9 mouse cellular contexts compared by ENCODE assay signal in genomic region chr10:89461856-89462507, GRCm38 (mm10). TPM values are rescaled to one million over a fixed set of nuclear protein-coding genes. Genes with fewer than 3 reads are reported as not detected.
DNase-seq lines count a peak whose midpoint lies in the region; ATAC-seq and TF ChIP-seq lines count a peak whose summit lies in the region.
"Had no signal": no experiment of that assay in that cellular context is flagged by ENCODE, and none has a peak within 500 bp of the region (broad histone marks: within the 10 kb centered on the region; RNA-seq: fewer than 3 reads in every experiment).

No protein-coding gene starts in this region.

- peak; percentile 67 to 99 for TF ChIP-seq CTCF in CH12.LX (conservative IDR thresholded peaks at IDR 0.05 in 1 of 2, IDR thresholded peaks at IDR 0.05 in 1 of 2; ENCODE audit: low read depth in 2 of 2, low read length in 2 of 2)
- peak; percentile 95 for TF ChIP-seq CTCF in heart, postnatal 0 days (IDR thresholded peaks at IDR 0.05; ENCODE audit: low read depth)

- no peaks in the 10 kb centered on the region for H3K36me3 ChIP-seq in CH12.LX (replicated peaks in 1 of 2; ENCODE audit: control insufficient read depth in 1 of 2, insufficient read depth in 1 of 2, low read length in 1 of 2)
- no peaks in the 10 kb centered on the region for H3K36me3 ChIP-seq in forebrain, embryonic 12.5 days (replicated peaks)
- H3K36me3 ChIP-seq in heart, postnatal 0 days (replicated peaks; ENCODE audit: control insufficient read depth, insufficient read depth, low read length) = no peaks in the 10 kb centered on the region
- no peaks in the 10 kb centered on the region for H3K36me3 ChIP-seq in liver, embryonic 12.5 days
- no peaks in the 10 kb centered on the region for H3K36me3 ChIP-seq in stomach, embryonic 16.5 days (ENCODE audit: control insufficient read depth, insufficient read depth, low read length)

- ATAC-seq in forebrain, embryonic 12.5 days (ENCODE audit: low FRiP score) = peak; percentile 85
- peak; percentile 68; the same call in 1 of the 2 replicates for ATAC-seq in heart, postnatal 0 days (ENCODE audit: insufficient read depth, low read depth)
- ATAC-seq in liver, embryonic 12.5 days = peak; percentile 52
- ATAC-seq in stomach, embryonic 16.5 days (ENCODE audit: insufficient read depth, low FRiP score) = peak; percentile 63

- 16% methylated on average over 14 of the region's 14 CpGs for WGBS in forebrain, embryonic 12.5 days
- 21% methylated on average over 14 of the region's 14 CpGs for WGBS in heart, postnatal 0 days
- WGBS in liver, embryonic 12.5 days (ENCODE audit: insufficient replicate concordance) = 20% methylated on average over 14 of the region's 14 CpGs
- 14% methylated on average over 14 of the region's 14 CpGs for WGBS in stomach, embryonic 16.5 days

- TF ChIP-seq POLR2A in CH12.LX (IDR thresholded peaks at IDR 0.05; ENCODE audit: low read depth, low read length) = no peak

- 0 out of 4 replicates have a peak, but pooled peaks cover 0 to 2% of the 10 kb centered on the region in 2 experiments for H3K4me1 ChIP-seq in CH12.LX (ENCODE audit: control insufficient read depth in 1 of 2, insufficient read depth in 2 of 2)
- H3K4me1 ChIP-seq in forebrain, embryonic 12.5 days = no peaks in the 10 kb centered on the region
- H3K4me1 ChIP-seq in heart, postnatal 0 days (ENCODE audit: control insufficient read depth, insufficient read depth) = no peaks in the 10 kb centered on the region
- peaks cover 4% of the 10 kb centered on the region; the same call in 1 of the 2 replicates for H3K4me1 ChIP-seq in liver, embryonic 12.5 days
- peaks cover 2% of the 10 kb centered on the region; the same call in 1 of the 2 replicates for H3K4me1 ChIP-seq in stomach, embryonic 16.5 days (ENCODE audit: control insufficient read depth, insufficient read depth, low read length)

- H3K27me3 ChIP-seq in CH12.LX (replicated peaks) = no peaks in the 10 kb centered on the region
- H3K27me3 ChIP-seq in forebrain, embryonic 12.5 days = no peaks in the 10 kb centered on the region
- no peaks in the 10 kb centered on the region for H3K27me3 ChIP-seq in heart, postnatal 0 days (ENCODE audit: control insufficient read depth, insufficient read depth, low read length)
- no peaks in the 10 kb centered on the region for H3K27me3 ChIP-seq in liver, embryonic 12.5 days (replicated peaks)
- H3K27me3 ChIP-seq in stomach, embryonic 16.5 days (ENCODE audit: control insufficient read depth, insufficient read depth, low read length) = no peaks in the 10 kb centered on the region

- in situ Hi-C loops in CH12.LX (cut with MboI; ENCODE audit: low pct_ligation_motif_present, low pct_unique_long_range_greater_than_20kb, low sequenced_read_pairs) = loop anchor here (10.0 kb wide), 1 partner anchor 173 kb away; no protein-coding TSS in a partner anchor

- no peak for TF ChIP-seq EP300 in CH12.LX (IDR thresholded peaks at IDR 0.05; ENCODE audit: low read length)
- no peak for TF ChIP-seq EP300 in heart, postnatal 0 days (IDR thresholded peaks at IDR 0.05; ENCODE audit: low read depth)

- DNase-seq in CH12.LX (ENCODE audit: extremely low read depth) = peak; percentile 91
- peak; percentile 84 for DNase-seq in c-Kit-positive CD71-positive TER-119-positive erythroid progenitor cells, embryonic 14.5 days (ENCODE audit: low spot score)
- peak; percentile 88 for DNase-seq in heart, postnatal 0 days (ENCODE audit: low spot score)
- peak; percentile 63 to 86 for DNase-seq in kidney, postnatal 25 days
- peak; percentile 64 to 70 for DNase-seq in natural killer cell, adult 2 months (ENCODE audit: low spot score in 2 of 2)

- dilution Hi-C loops in CH12.LX (cut with MboI; ENCODE audit: extremely low pct_ligation_motif_present, extremely low pct_unique_long_range_greater_than_20kb, low sequenced_read_pairs) = no loop called here

- no peaks in the 10 kb centered on the region for H3K9me3 ChIP-seq in CH12.LX (replicated peaks; ENCODE audit: low read length)
- no peaks in the 10 kb centered on the region for H3K9me3 ChIP-seq in forebrain, embryonic 12.5 days
- H3K9me3 ChIP-seq in heart, postnatal 0 days (replicated peaks; ENCODE audit: control insufficient read depth, low read length) = no peaks in the 10 kb centered on the region
- no peaks in the 10 kb centered on the region for H3K9me3 ChIP-seq in liver, embryonic 12.5 days (replicated peaks)
- no peaks in the 10 kb centered on the region for H3K9me3 ChIP-seq in stomach, embryonic 16.5 days (replicated peaks; ENCODE audit: control insufficient read depth, low read length)

- H3K9ac ChIP-seq in CH12.LX (ENCODE audit: insufficient read depth, low read depth) = no peak overlapping the region
- no peak overlapping the region for H3K9ac ChIP-seq in forebrain, embryonic 12.5 days
- H3K9ac ChIP-seq in heart, postnatal 0 days (replicated peaks; ENCODE audit: low read depth, low read length) = no peak overlapping the region
- H3K9ac ChIP-seq in liver, embryonic 12.5 days = no peak overlapping the region
- H3K9ac ChIP-seq in stomach, embryonic 16.5 days (ENCODE audit: low read length) = no peak overlapping the region

- no peak overlapping the region for H3K4me3 ChIP-seq in CH12.LX (replicated peaks in 1 of 3; ENCODE audit: low read depth in 2 of 3, low read length in 2 of 3, poor library complexity in 1 of 3)
- H3K4me3 ChIP-seq in forebrain, embryonic 12.5 days (replicated peaks) = no peak overlapping the region
- H3K4me3 ChIP-seq in heart, postnatal 0 days (ENCODE audit: low read depth, low read length) = peak overlapping the region; percentile 23; the same call in 1 of the 2 replicates
- no peak overlapping the region for H3K4me3 ChIP-seq in liver, embryonic 12.5 days
- 0 out of 2 replicates have a peak overlapping the region, but pooled peaks have one; percentile 21 for H3K4me3 ChIP-seq in stomach, embryonic 16.5 days (replicated peaks; ENCODE audit: low read length)
- H3K4me3 ChIP-seq: erythroblast, embryonic 14.5 days had no signal

- H3K4me2 ChIP-seq in CH12.LX (ENCODE audit: insufficient read depth, low read depth, poor library complexity, severe bottlenecking) = peak overlapping the region; percentile 81; the same call in 1 of the 2 replicates
- peak overlapping the region; percentile 33; the same call in 1 of the 2 replicates for H3K4me2 ChIP-seq in forebrain, embryonic 12.5 days
- peak overlapping the region; percentile 39; the same call in 1 of the 2 replicates for H3K4me2 ChIP-seq in heart, postnatal 0 days (ENCODE audit: low read depth, low read length)
- peak overlapping the region; percentile 50 for H3K4me2 ChIP-seq in liver, embryonic 12.5 days
- peak overlapping the region; percentile 47 for H3K4me2 ChIP-seq in stomach, embryonic 16.5 days (ENCODE audit: low read depth, low read length)

- no peak overlapping the region for H3K27ac ChIP-seq in CH12.LX (ENCODE audit: insufficient read depth, low read depth)
- H3K27ac ChIP-seq in forebrain, embryonic 12.5 days = no peak overlapping the region
- H3K27ac ChIP-seq in heart, postnatal 0 days (ENCODE audit: low read depth) = no peak overlapping the region
- no peak overlapping the region for H3K27ac ChIP-seq in liver, embryonic 12.5 days
- no peak overlapping the region for H3K27ac ChIP-seq in stomach, embryonic 16.5 days (ENCODE audit: low read length)

- no peaks in the 10 kb centered on the region for H3K79me2 ChIP-seq in CH12.LX (replicated peaks; ENCODE audit: control insufficient read depth, extremely low read depth, insufficient read depth, poor library complexity, severe bottlenecking)

- peak; percentile 92 for TF ChIP-seq RAD21 in CH12.LX (IDR thresholded peaks at IDR 0.05; ENCODE audit: low read depth, low read length)

TF ChIP-seq in CH12.LX, 34 proteins besides CTCF, POLR2A, EP300 and RAD21 (continues in another document):
- TF ChIP-seq ZNF384 (IDR thresholded peaks at IDR 0.05; ENCODE audit: low read depth, low read length) (peak; percentile 46; the same call in 1 of the 2 replicates), JUND (conservative IDR thresholded peaks at IDR 0.05; ENCODE audit: low read depth, low read length) (peak; percentile 52; the same call in 1 of the 2 replicates), CHD1 (IDR thresholded peaks at IDR 0.05; ENCODE audit: low read depth, low read length) (no peak), MAX (IDR thresholded peaks at IDR 0.05; ENCODE audit: low read length) (no peak), IRF4 (IDR thresholded peaks at IDR 0.05; ENCODE audit: low read depth, low read length) (0 out of 2 replicates have a peak, but pooled peaks have one; percentile 37), KAT2A (IDR thresholded peaks at IDR 0.05; ENCODE audit: insufficient replicate concordance, low read length) (no peak), ZKSCAN1 (IDR thresholded peaks at IDR 0.05; ENCODE audit: borderline replicate concordance, low read depth, low read length) (no peak), RCOR1 (conservative IDR thresholded peaks at IDR 0.05; ENCODE audit: low read depth, low read length) (no peak), HCFC1 (IDR thresholded peaks at IDR 0.05; ENCODE audit: low read depth, low read length) (no peak), POLR2AphosphoS2 (IDR thresholded peaks at IDR 0.05; ENCODE audit: low read depth, low read length) (no peak), E2F4 (IDR thresholded peaks at IDR 0.05; ENCODE audit: insufficient replicate concordance, low read depth, low read length) (peak; percentile 61; the same call in 1 of the 2 replicates), NRF1 (IDR thresholded peaks at IDR 0.05; ENCODE audit: low read depth, low read length) (no peak), MAFK (IDR thresholded peaks at IDR 0.05; ENCODE audit: insufficient replicate concordance, low read length) (no peak), GABPA (IDR thresholded peaks at IDR 0.05; ENCODE audit: insufficient replicate concordance, low read depth, low read length) (no peak), ZC3H11A (IDR thresholded peaks at IDR 0.05; ENCODE audit: low read depth, low read length) (peak; percentile 75), SIN3A (IDR thresholded peaks at IDR 0.05; ENCODE audit: low read length) (no peak), TCF12 (IDR thresholded peaks at IDR 0.05; ENCODE audit: low read depth, low read length) (no peak), MAZ (IDR thresholded peaks at IDR 0.05; ENCODE audit: low read depth, low read length) (0 out of 2 replicates have a peak, but pooled peaks have one; percentile 30), USF1 (IDR thresholded peaks at IDR 0.05; ENCODE audit: low read depth, low read length) (no peak)

RNA-seq across cellular contexts. Expression of gene Gas2l3, which starts 18.2 kb away (rescaled TPM):
- total RNA-seq in CH12.LX (2012; rRNA removed) = 8.3 and 9.4 TPM in 2 replicates
- 10.7 and 12.2 TPM in 2 replicates for total RNA-seq in CH12.LX (2014; rRNA removed)
- polyA plus RNA-seq in CH12.LX (2012; ENCODE audit: insufficient read length, low read depth) = 7.3 and 8.8 TPM in 2 replicates
- 16.8 and 21.9 TPM in 2 replicates for polyA plus RNA-seq in forebrain, embryonic 12.5 days (2016; fragmentation: Nextera tagmentation; extraction: Ambion mirVana)
- 19.7 and 29.3 TPM in 2 replicates for total RNA-seq in heart, postnatal 0 days (2014; rRNA removed; ENCODE audit: low replicate concordance)
- polyA plus RNA-seq in heart, postnatal 0 days (2015; fragmentation: Nextera tagmentation; extraction: Ambion mirVana) = 7.8 and 8.0 TPM in 2 replicates
- polyA plus RNA-seq in liver, embryonic 12.5 days (2016; fragmentation: Nextera tagmentation; extraction: Ambion mirVana) = 6.7 and 8.0 TPM in 2 replicates
- polyA plus RNA-seq in stomach, embryonic 16.5 days (2015; fragmentation: Nextera tagmentation; extraction: Ambion mirVana) = 12.7 and 15.9 TPM in 2 replicates

Comparison
In these comparisons a context has a peak if more than half of its experiments do, and no peak if none do; other contexts are left out.
1. H3K4me3 ChIP-seq: peak in heart, postnatal 0 days (single experiment) and stomach, embryonic 16.5 days (single experiment); none in CH12.LX (0 of 3), forebrain, embryonic 12.5 days (single experiment) and liver, embryonic 12.5 days (single experiment).
2. Peak in every context shown above with its lines, with median percentiles within 50 percentile points of each other: DNase-seq, H3K4me2 ChIP-seq and ATAC-seq.